Mouse (Mus musculus): ENCODE measurements around the gene Rps6kb1.
"Not testable (repeated sequence)": the region's sequence is repeated elsewhere in the genome, so short reads cannot be mapped to it uniquely, and the experiment has no call there.

The Rps6kb1 gene

DNA sequence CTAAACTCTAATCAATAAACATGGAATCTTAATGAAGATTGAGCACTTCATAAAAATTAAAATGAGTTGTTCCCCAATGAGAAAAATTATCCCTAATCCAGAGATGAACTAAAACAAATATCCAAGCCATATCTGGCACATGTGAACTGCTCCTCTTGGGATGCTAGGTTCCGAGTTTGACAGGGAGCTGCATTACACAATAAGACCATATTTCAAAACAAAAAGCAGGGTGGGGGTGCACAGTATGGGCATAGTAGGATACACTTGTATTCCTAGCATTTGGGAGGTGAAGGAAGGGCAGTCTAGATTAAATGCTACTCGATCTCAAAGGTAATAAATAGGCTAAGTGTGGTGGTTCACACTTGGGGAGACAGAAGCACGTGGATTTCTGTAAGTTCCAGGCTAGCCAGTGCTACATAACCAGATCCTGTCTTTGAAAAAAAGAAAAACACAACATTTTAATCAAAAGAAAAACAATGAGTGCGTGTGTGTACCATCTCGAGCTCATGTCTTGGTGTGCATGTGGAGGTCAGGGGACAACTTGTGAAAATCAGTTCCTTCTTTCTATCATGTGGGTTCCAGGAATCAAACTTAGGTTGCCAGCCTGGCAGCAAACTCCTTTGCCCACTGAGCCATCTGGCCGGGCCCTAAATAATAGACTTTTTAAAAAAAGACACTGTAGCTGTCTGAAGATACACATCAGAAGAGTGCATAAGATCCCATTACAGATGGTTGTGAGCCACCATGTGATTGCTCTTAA, 4.7 kb downstream of the Rps6kb1 start:
- DNase-seq: no peak

DNA sequence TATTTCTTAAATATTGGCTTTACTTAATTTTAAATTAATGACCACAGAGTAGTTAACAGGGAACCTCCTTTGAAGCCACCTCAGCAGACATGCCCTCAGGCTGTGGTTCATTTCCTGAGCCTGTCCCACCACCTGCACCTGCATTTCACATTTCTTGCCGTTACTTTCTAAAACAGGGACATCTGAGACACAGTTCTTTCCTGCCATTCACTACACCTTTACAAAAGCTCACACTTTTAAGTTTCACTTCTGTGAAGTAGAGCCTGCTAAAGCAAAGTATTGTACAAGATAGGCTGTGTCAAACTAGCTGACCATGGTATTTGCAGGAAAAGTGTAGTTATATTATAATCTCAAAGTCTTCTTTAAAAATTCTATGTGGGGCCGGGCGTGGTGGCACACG, 5.8 kb downstream of the Rps6kb1 start:
- no peak for DNase-seq

DNA sequence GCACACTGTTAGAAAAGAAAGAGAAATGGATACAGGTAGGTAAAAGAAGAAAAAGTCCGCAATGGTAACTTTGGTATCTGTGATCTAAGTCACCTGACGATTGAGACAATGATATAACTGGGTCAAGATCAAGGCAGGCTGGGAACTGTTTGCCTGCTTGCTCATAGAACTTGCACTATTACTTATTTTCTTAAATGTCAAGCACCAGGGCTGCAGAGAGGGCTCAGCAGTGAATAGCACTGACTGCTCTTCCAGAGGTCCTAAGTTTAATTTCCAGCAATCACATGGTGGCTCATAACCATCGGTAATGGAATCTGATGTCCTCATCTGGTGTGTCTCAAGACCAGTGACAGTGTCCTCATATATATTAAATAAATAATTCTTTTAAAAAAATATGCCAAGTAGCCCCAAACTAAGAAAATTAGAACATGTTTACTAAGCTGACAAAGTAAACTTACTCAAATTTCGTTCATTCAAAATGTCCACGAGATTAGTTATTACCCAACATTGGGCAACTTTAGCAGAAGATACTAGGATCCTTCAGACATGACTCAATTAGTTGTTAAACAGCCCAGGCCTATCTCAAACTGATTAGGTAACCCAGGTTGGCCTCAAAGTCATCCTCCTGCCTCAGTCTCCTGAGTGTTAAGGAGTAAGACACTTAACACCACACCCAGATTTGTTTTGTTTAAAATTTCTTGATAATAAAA, 10.2 kb downstream of the Rps6kb1 start:
- DNase-seq: no peak

DNA sequence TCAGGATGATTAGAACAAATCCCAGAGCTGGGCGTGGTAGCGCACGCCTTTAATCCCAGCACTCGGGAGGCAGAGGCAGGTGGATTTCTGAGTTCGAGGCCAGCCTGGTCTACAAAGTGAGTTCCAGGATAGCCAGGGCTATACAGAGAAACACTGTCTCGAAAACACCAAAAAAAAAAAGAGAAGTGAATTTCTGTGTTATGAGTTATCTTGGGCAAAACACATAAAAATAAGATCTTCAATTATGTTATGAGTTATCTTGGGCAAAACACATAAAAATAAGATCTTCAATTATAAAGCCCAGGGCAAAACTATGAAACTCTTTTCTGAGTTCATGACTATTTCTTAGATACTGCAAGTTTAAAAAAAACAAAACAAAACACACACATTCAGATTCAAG, 11.3 kb downstream of the Rps6kb1 start:
- not testable (repeated sequence) for DNase-seq

DNA sequence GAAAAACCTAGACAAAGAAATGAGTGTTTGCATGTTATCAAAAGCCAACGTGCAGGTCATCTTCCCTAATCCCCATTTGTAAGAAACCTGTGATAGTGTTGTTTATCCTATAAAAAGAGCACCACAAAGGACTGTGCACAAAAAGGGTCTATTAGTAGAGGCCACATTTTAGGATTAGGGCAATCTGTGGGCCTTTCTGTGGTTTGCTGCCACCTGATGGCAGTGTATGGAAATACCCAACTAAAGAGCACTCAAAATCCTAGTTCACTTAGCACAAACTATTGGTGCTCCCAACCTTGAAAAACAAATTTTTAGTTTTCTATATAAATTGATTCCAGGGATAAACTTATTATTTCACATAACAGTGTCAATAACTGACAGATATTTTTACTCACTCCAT, 11.8 kb downstream of the Rps6kb1 start:
- peak in 1 of 2 experiments; percentile 10 for DNase-seq

DNA sequence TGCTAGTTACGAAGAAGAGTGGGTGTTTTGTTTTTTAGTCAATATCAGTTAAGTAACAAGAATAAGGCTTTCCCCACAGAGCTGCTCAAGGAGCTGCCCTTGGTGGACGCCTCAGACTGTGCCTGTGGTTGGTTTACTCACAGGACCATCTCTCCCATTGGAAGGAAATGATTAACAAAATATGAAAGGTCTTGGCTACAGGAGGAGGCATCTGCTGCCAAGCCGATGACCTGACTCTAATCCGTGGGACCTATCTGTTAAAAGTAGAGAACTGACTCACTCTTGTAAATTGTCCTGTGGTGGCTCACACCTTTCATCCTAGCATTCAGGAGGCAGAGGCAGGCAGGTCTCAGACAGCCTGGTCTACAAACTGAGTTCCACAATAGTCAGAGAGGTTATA, 17.1 kb downstream of the Rps6kb1 start:
- DNase-seq: no peak

DNA sequence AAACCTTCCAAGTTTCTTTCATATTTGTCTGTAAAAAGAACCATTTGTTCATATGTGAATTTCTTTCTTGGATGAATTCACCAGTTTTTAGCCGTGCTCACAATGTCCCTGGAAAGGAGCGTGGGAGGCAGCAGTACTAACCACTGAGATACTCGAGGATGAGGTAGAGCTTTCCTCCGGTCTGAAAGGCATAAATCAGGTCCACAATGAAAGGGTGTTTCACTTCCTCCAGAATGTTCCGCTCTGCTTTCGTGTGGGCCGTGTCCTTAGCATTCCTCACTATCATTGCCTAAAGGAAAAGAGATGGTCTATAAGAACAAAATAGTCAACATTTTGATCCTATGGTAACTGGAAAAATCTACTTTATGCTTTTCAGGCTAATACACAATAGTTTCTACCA, 24.9 kb downstream of the Rps6kb1 start:
- DNase-seq: no peak

DNA sequence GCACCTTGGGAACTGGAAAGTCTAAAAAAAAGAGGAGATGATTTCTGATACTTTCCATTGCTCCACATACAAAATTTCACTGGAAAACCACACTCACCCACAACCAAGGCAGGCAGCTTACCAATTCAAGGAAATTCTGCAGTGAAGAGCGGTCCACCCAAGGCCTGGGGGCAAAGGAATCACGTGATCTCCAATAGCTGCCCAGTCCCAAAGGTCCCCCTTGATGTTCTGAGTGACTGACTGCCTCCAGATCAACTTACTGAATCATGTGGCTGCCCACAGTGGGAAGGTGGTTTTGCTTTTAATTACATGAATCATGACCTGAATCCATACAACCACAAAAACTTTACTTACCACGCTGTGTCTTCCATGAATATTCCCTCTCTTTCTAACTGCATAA, 27.4 kb downstream of the Rps6kb1 start:
- DNase-seq: no peak

DNA sequence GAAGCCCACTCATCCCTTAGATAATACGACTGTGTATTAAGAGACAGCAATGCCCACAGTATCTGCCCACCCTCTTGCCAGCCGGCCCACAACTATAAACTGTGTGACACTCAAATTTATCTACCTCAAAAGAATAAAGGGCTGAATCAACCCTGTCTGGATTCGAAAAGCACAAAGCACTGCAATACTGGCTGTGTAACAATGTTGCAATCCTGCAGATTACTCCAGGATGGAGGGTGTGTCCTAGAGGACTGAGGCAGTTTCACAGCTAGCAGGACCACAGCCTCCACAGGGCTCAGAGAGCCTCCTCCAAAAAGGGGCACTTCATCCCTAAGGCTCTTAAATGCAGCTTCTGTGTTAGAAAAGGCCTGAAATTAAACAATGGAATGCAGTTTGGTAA, 28.0 kb downstream of the Rps6kb1 start:
- DNase-seq: no peak

DNA sequence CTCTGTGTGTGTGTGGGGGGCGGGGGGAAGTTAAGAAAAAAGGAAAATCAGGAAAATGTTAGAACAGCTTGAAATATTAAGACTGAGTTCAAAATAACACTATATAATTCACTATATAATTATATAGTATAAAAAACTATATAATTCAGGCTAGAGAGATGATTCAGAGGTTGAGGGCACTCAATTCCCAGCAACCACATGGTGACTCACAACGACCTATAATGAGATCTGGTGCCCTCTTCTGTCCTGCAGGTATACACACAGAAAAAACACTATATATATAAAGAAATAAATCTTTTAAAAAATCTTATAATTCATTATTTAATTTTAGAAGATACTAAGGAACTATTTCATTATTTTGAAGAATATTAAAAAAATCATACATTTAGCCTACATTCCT, 36.6 kb downstream of the Rps6kb1 start:
- DNase-seq: no peak

DNA sequence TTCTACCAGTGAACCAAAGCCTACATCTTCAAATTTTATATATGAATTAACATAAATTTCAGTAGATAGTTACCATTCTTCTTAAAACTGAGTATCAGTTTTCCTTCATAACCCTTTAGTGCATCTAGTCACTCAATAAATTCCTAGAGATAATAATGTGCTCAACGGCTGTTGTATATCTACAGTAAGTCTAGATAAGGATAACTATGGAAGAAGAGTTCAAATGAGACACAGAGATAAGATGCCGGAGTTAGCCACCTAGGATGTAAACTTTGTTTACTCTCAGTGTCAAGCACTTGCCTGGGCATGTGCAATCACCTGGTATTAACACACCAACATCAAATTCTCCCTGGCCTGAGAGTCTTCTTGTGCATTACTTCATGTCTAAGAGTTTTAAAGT, 37.3 kb downstream of the Rps6kb1 start:
- no peak for DNase-seq

DNA sequence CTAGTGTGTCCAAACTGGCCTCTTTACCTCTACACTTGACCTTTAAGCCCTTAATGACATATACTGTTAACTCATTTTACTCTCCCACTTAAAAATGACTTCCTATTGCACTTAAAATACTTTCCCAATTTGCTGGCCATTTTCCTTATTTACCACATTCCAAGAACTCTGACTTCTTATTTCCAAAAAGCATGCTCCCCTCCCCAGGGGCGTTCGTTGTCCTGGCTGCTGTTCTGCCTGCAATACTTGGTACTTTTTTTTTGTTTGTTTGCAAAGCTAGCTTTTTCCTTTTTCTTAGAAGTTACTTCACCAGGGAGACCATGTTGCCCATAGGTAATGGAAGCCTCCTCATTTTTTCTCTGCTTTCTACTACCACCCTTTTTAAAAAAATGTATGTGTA, 41.5 kb downstream of the Rps6kb1 start:
- DNase-seq: no peak

DNA sequence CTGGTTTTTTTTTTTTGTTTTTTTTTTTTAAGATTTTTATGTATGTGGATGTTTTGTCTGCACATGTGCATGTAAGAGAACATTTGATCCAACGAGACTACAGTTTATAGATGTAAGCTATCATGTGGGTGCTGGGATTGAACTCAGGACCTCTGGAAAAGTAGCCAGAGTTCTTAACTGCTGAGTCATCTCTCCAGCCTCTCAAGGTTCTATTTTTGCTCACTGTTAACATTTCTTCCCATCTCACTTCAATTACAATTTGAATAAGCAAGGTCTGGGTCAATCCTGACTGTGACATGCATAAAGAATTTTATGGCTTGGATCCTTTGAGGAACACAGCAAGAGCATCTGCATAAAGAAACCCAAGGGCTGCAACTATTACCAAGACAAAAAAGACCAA, 43.8 kb downstream of the Rps6kb1 start:
- no peak for DNase-seq

DNA sequence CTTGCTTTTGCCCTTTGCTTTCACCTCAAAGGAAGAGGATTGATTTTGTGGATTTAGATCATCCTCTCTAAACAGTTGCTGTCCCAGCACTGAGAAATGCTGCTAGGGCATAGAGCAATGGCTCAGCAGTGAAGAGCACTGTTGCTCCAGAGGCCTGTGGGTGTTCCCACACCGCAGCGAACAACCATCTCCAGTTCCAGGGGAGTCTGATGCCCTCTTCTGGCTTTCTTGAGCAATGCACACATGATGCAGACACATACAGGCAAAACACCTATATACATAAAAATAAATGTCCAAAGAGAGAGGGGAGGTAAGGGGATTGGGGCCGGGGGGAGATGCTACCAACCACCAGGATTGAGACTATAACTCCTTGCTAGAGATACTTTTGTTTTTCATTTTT, 46.7 kb downstream of the Rps6kb1 start:
- no peak for DNase-seq

DNA sequence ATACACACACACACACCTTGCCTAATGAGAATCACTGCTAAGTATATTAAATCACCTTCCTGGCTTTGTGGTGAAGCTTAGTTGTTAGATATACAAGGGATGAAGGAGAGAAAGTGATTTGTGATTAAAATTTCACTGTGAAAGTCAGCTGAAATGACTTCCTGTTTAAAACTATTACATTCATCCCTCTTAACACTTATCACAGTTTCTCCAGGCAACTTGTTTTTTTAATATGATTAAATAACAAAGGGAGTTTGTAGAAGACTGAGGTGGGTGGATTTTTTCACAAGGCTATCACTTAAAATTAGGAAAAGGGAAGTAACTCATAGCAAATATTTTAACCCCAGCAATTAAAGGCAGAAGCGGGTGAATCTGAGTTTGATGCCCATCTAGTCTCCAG, 47.2 kb downstream of the Rps6kb1 start:
- DNase-seq: no peak

DNA sequence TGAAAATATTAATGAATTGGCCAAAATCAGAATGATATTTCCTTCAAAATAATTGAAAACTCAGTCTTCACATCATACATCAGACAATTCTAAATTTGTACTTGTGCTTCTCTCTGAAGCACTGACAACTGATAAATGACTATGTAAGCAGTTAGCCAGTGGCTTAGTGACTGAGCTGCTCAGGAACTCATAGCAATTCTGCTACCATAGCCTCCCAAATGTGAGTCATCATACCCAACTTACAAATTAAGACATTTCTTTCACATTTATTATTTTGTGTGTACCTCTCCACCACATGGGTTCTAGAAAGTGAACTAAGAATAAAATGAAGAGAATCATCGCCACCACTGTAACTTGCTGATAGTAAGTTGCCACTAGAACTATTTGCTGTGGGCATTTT, 53.8 kb downstream of the Rps6kb1 start:
- DNase-seq: no peak

DNA sequence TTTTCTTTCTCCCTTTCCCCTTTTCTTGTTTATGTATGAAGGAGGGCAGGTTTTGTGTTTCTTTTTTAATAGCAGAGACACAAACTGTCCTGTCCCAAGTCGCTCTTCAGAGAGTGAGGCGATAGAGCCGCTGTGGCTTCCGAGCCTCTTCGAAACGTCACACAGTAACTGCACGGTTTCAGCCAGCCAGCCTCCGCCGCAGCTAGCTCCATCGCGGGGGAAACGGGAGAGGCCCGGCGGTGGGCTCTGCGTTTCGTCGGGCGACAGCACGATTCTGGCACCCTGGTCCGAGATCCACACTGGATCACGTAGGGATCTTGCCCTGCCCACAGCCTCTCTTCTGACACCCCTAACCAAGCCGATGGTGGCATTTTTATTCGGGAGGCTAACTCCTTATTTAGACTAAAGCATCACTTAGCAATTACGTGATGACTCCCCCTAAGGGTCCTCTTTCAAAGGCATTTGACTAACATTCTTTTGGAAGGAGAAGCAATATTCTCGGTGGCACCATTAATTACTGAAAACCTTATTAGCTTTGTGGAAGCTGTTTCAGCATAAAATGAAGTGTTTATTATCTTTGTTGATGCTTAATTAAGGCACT, 59.6 kb downstream of the Rps6kb1 start:
- DNase-seq: peak; percentile 64 to 73

DNA sequence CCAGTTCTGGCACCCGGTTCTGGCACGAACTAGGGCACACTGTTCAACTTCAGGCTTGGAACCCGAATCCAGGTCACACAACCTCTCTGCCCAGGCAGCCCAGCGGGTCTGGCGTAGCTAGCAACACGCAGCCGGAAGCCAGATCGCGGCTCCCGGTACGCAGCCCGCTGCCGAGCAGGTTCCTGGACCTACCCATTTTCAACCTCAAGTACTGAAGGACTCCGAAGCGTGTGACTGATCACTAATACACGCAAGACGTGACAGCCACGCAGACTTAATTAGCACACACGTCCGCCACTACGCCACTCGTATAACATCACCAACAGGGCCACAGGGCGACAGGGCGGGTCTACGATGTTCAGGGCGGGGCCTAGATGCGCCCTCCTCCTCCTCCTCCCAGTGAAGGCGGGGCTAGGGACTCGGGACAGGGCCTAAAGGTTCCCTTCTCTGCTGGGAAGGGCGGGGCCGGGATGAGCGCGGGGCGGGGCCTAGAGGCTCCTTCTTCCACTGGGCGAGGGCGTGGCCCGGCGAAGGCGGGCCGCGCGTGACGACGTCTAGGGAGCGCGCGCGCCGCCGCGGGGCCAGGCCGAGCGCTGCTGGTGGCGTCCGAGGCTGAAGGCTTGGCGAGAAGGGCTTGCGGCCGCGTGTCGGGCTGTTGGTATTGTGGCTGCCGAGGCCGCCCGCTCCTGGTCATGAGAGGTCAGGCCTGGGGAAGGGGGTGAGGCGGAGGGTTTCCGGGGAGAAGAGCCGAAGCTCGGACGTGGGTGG, 60.3 kb downstream of the Rps6kb1 start, which contains the start of gene Rnft1:
Rnft1 (plus strand) TSS at position 557 of the 768 bp plus-strand sequence.
- peak; percentile 100 for DNase-seq

DNA sequence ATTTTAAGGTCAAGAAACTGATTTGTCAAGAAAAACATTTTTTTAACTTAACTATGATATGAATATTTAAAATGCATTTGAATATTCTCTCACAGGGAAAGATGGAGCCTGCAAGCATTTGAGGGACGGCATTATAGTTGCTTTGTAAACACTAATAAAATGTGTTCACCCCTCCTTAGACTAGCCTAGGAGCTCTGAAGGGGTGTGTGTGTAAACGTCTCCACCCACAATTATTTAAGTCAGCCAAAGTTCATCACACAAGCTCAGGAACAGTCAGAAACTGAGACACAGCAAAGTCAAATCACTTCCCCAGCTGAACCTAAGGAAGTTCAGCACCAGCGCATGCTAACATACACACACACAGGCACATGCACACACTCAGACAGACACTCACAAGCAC, 71.0 kb downstream of the Rps6kb1 start:
- DNase-seq: no peak

DNA sequence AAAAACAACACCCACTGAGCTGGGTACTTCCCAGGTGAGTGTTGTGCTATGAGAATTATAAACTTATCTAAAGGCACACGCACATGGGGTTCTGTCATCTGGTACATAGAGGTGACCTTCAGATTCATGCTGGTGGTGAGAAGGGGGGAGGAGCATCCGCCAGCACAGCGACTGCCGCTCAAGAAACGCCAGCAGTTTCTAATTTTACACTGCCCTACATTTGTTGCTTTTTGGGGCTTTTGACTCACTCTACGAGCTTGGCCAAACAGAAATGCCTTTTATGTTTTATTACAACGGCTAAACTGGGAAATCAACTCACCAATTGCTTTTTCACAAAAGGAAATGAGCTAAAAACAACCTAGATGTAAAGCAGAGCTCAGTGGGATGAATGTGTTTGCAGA, 71.8 kb downstream of the Rps6kb1 start:
- peak in 1 of 2 experiments; percentile 22 for DNase-seq

DNA sequence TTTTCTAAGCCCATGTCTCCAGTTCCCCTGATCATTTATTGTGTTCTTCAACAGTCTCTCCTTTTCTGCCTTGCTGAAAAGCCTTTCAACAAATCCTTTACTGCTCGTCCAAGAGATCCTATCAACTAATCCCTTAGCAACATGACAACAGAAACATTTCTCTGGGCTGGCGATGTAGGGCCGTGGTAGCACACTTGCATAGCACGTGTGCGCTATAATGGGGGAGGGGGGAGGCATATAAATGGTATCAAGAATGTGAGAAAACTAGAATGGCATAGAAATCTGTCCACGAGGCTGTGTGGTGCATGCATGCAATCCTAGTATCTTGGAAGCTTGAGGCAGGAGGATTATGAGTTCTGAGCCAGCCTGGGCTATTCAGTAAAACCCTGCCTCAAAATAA, 72.8 kb downstream of the Rps6kb1 start:
- no peak for DNase-seq

DNA sequence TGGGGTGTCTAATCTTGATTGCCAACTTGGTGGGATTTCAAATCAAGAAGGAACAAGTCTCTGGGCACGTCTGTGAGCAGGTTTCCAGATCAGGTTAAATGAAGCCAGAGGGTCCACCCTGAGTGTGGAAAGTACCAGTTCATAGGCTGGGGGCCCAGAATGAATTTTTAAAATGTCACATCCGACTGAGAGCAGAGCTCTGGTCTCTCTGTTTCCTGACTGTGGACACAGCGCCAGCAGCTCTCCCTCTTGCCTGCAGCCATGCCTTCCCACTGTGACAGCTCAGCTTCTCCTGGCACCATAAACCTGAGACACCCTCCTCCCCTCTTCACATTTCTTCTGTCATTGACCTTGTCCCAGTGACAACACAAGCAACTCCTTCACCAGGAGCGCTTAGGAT, 75.6 kb downstream of the Rps6kb1 start:
- no peak for DNase-seq

DNA sequence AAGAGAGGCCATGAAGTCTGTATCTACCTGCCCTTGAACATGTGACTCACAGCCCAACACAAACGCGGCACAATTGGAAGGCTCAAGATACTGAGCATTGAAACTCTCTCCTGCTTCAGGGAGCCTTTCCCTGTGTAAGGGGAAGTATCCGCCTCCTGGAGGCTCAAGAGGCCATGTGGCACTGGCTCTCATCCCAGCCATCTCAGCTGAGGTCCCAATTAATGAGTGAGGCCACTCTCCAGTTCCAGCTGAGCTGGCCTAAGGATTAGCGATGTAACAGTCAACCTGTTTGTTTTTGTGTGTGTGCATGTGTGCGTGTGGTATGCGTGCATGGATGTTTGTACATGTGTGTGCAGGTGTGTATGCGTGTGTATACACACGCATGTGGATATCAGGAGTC, 76.3 kb downstream of the Rps6kb1 start:
- DNase-seq: no peak
